Mouse (Mus musculus): ENCODE results near the gene Ripor3. TPM values are rescaled to one million over a fixed set of nuclear protein-coding genes. Genes with fewer than 3 reads are reported as not detected.
A peak's percentile ranks its signal among the peaks of the same experiment; 100 is the strongest.
"Not testable (repeated sequence)": the region's sequence is repeated elsewhere in the genome, so short reads cannot be mapped to it uniquely, and the experiment has no call there.

Gene Ripor3
- polyA plus RNA-seq (2016; fragmentation: Nextera tagmentation; extraction: Ambion mirVana), result 0.47 and 0.95 TPM in 2 replicates

- H3K27ac ChIP-seq (replicated peaks), result peak within 1 kb of the TSS; percentile 57
- DNase-seq (ENCODE audit: low spot score), result peak; percentile 79
- H3K27me3 ChIP-seq (replicated peaks; ENCODE audit: low read depth, poor library complexity, severe bottlenecking), result no peaks in the 10 kb centered on the region
- peaks cover 54% of the 10 kb centered on the region for H3K4me1 ChIP-seq
- no peaks in the 10 kb centered on the region for H3K36me3 ChIP-seq (replicated peaks)
- no peak within 1 kb of the TSS for H3K4me3 ChIP-seq
- WGBS, result 38% methylated on average over 9 of the region's 9 CpGs
- H3K9me3 ChIP-seq, result no peaks in the 10 kb centered on the region
These were observed at the start of gene Ripor3 for GRCm38 (mm10) chr2:168009936-168010668. Gene Ripor3 (minus strand): TSS chr2:168010618.

GRCm38 (mm10) chr2:168059200-168059790 lies 48.9 kb upstream of the Ripor3 start:
- Histone ChIP-seq H3K4me1 (peaks cover 29% of the 10 kb centered on the region), H3K9me3 (no peaks in the 10 kb centered on the region), H3K4me3 (no peak overlapping the region), H3K36me3 (replicated peaks) (no peaks in the 10 kb centered on the region), H3K27me3 (replicated peaks; ENCODE audit: low read depth, poor library complexity, severe bottlenecking) (0 out of 2 replicates have a peak, but pooled peaks cover 5% of the 10 kb centered on the region), H3K27ac (replicated peaks) (peak overlapping the region; percentile 54; the same call in 1 of the 2 replicates)
- 77% methylated on average over 6 of the region's 6 CpGs for WGBS
- DNase-seq (ENCODE audit: low spot score), result no peak

- 21% methylated on average over 13 of the region's 13 CpGs for WGBS
- Histone ChIP-seq H3K27me3 (replicated peaks; ENCODE audit: low read depth, poor library complexity, severe bottlenecking) (0 out of 2 replicates have a peak, but pooled peaks cover 5% of the 10 kb centered on the region), H3K4me3 (no peak overlapping the region), H3K27ac (replicated peaks) (peak overlapping the region; percentile 54), H3K4me1 (peaks cover 29% of the 10 kb centered on the region), H3K36me3 (replicated peaks) (no peaks in the 10 kb centered on the region), H3K9me3 (no peaks in the 10 kb centered on the region)
- DNase-seq (ENCODE audit: low spot score), result no peak
These were observed 48.2 kb upstream of the Ripor3 start for GRCm38 (mm10) chr2:168058488-168059199.

- H3K27me3 ChIP-seq (replicated peaks; ENCODE audit: low read depth, poor library complexity, severe bottlenecking); H3K27ac ChIP-seq (replicated peaks); H3K36me3 ChIP-seq (replicated peaks); H3K4me3 ChIP-seq; DNase-seq (ENCODE audit: low spot score); H3K9me3 ChIP-seq: not testable (repeated sequence)
- peaks cover 29% of the 10 kb centered on the region for H3K4me1 ChIP-seq
- 61% methylated on average over 2 of the region's 2 CpGs for WGBS
These were observed 47.5 kb upstream of the Ripor3 start for GRCm38 (mm10) chr2:168057876-168058275.

- Histone ChIP-seq H3K9me3 (no peaks in the 10 kb centered on the region), H3K36me3 (replicated peaks) (no peaks in the 10 kb centered on the region), H3K27ac (replicated peaks) (peak overlapping the region; percentile 70), H3K4me3 (no peak overlapping the region), H3K4me1 (peaks cover 29% of the 10 kb centered on the region), H3K27me3 (replicated peaks; ENCODE audit: low read depth, poor library complexity, severe bottlenecking) (peaks cover 20% of the 10 kb centered on the region)
- WGBS, result 39% methylated on average over 8 of the region's 8 CpGs
- DNase-seq (ENCODE audit: low spot score), result no peak
These were observed 46.2 kb upstream of the Ripor3 start for GRCm38 (mm10) chr2:168056666-168056933.

GRCm38 (mm10) chr2:168055910-168056665 lies 45.7 kb upstream of the Ripor3 start:
- Histone ChIP-seq H3K4me1 (peaks cover 29% of the 10 kb centered on the region), H3K27ac (replicated peaks) (peak overlapping the region; percentile 70), H3K4me3 (0 out of 2 replicates have a peak overlapping the region, but pooled peaks have one; percentile 18), H3K36me3 (replicated peaks) (no peaks in the 10 kb centered on the region), H3K27me3 (replicated peaks; ENCODE audit: low read depth, poor library complexity, severe bottlenecking) (peaks cover 25% of the 10 kb centered on the region), H3K9me3 (no peaks in the 10 kb centered on the region)
- 28% methylated on average over 14 of the region's 14 CpGs for WGBS
- peak; percentile 61 for DNase-seq (ENCODE audit: low spot score)

- H3K36me3 ChIP-seq (replicated peaks), result no peaks in the 10 kb centered on the region
- H3K27me3 ChIP-seq (replicated peaks; ENCODE audit: low read depth, poor library complexity, severe bottlenecking), result peaks cover 45% of the 10 kb centered on the region
- peaks cover 46% of the 10 kb centered on the region for H3K4me1 ChIP-seq
- no peak for DNase-seq (ENCODE audit: low spot score)
- H3K4me3 ChIP-seq, result no peak overlapping the region
- no peaks in the 10 kb centered on the region for H3K9me3 ChIP-seq
- H3K27ac ChIP-seq (replicated peaks), result no peak overlapping the region
- WGBS, result 93% methylated on average over 11 of the region's 11 CpGs
These were observed 43.7 kb upstream of the Ripor3 start for GRCm38 (mm10) chr2:168054142-168054541.

GRCm38 (mm10) chr2:168052689-168053088 lies 42.3 kb upstream of the Ripor3 start:
- peak; percentile 66 for DNase-seq (ENCODE audit: low spot score)
- H3K27me3 ChIP-seq (replicated peaks; ENCODE audit: low read depth, poor library complexity, severe bottlenecking), result peaks cover 59% of the 10 kb centered on the region
- H3K36me3 ChIP-seq (replicated peaks), result no peaks in the 10 kb centered on the region
- no peaks in the 10 kb centered on the region for H3K9me3 ChIP-seq
- H3K27ac ChIP-seq (replicated peaks), result no peak overlapping the region
- H3K4me1 ChIP-seq, result peaks cover 40% of the 10 kb centered on the region
- H3K4me3 ChIP-seq, result no peak overlapping the region
- 17% methylated on average over 2 of the region's 2 CpGs for WGBS

- no peak for DNase-seq (ENCODE audit: low spot score)
- WGBS, result 93% methylated on average over 1 of the region's 1 CpGs
- Histone ChIP-seq H3K4me3 (no peak overlapping the region), H3K4me1 (peaks cover 39% of the 10 kb centered on the region), H3K9me3 (no peaks in the 10 kb centered on the region), H3K27ac (replicated peaks) (no peak overlapping the region), H3K36me3 (replicated peaks) (no peaks in the 10 kb centered on the region), H3K27me3 (replicated peaks; ENCODE audit: low read depth, poor library complexity, severe bottlenecking) (peaks cover 61% of the 10 kb centered on the region)
These were observed 41.7 kb upstream of the Ripor3 start for GRCm38 (mm10) chr2:168052156-168052555.

- Histone ChIP-seq H3K9me3 (no peaks in the 10 kb centered on the region), H3K4me3 (peak overlapping the region; percentile 64), H3K4me1 (peaks cover 30% of the 10 kb centered on the region), H3K36me3 (replicated peaks) (no peaks in the 10 kb centered on the region), H3K27me3 (replicated peaks; ENCODE audit: low read depth, poor library complexity, severe bottlenecking) (peaks cover 58% of the 10 kb centered on the region), H3K27ac (replicated peaks) (peak overlapping the region; percentile 79)
- under 1% methylated on average over 56 of the region's 56 CpGs for WGBS
- peak; percentile 67 for DNase-seq (ENCODE audit: low spot score)
These were observed 39.9 kb upstream of the Ripor3 start for GRCm38 (mm10) chr2:168050000-168050942.

- peaks cover 58% of the 10 kb centered on the region for H3K27me3 ChIP-seq (replicated peaks; ENCODE audit: low read depth, poor library complexity, severe bottlenecking)
- DNase-seq (ENCODE audit: low spot score), result peak; percentile 42
- peak overlapping the region; percentile 64 for H3K4me3 ChIP-seq
- H3K27ac ChIP-seq (replicated peaks), result no peak overlapping the region; the same call in 1 of the 2 replicates
- H3K9me3 ChIP-seq, result no peaks in the 10 kb centered on the region
- WGBS, result 10% methylated on average over 16 of the region's 16 CpGs
- H3K4me1 ChIP-seq, result peaks cover 37% of the 10 kb centered on the region
- no peaks in the 10 kb centered on the region for H3K36me3 ChIP-seq (replicated peaks)
These were observed 38.7 kb upstream of the Ripor3 start for GRCm38 (mm10) chr2:168049002-168049635.

All from embryonic facial prominence, embryonic 10.5 days (tissue).